Mouse (Mus musculus): ENCODE data around the gene Il15. TPM values are rescaled to one million over a fixed set of nuclear protein-coding genes. Genes with fewer than 3 reads are reported as not detected.

Il15 gene
- polyA plus RNA-seq, 1 experiment = 1.7 TPM

GRCm38 (mm10) chr8:82391258-82391657 lies 11.8 kb downstream of the Il15 start:
- Histone ChIP-seq H3K27ac (ENCODE audit: insufficient read depth, low read length) (no peak overlapping the region), H3K36me3 (ENCODE audit: control insufficient read depth, insufficient read depth, low read length, poor library complexity, severe bottlenecking) (no peaks in the 10 kb centered on the region), H3K4me3 (ENCODE audit: low read depth, low read length) (no peak overlapping the region), H3K9me3 (replicated peaks; ENCODE audit: control insufficient read depth, insufficient read depth, low read length, poor library complexity, severe bottlenecking) (no peaks in the 10 kb centered on the region; the same call in 1 of the 2 replicates), H3K9ac (ENCODE audit: low read depth, poor library complexity, severe bottlenecking) (no peak overlapping the region), H3K27me3 (ENCODE audit: control insufficient read depth, insufficient read depth, low read length, poor library complexity, severe bottlenecking) (no peaks in the 10 kb centered on the region), H3K4me1 (ENCODE audit: control insufficient read depth, insufficient read depth, low read length) (no peaks in the 10 kb centered on the region)
- TF ChIP-seq POLR2A (IDR thresholded peaks at IDR 0.05; ENCODE audit: insufficient read depth, low read length) = no peak
- no peak for TF ChIP-seq CTCF (IDR thresholded peaks at IDR 0.05; ENCODE audit: low read depth, low read length)
- no peak for TF ChIP-seq EP300 (IDR thresholded peaks at IDR 0.05; ENCODE audit: insufficient read depth, low read depth, low read length)

GRCm38 (mm10) chr8:82388356-82388902 lies 14.6 kb downstream of the Il15 start:
- Histone ChIP-seq H3K36me3 (ENCODE audit: control insufficient read depth, insufficient read depth, low read length, poor library complexity, severe bottlenecking) (no peaks in the 10 kb centered on the region), H3K4me1 (ENCODE audit: control insufficient read depth, insufficient read depth, low read length) (no peaks in the 10 kb centered on the region), H3K4me3 (ENCODE audit: low read depth, low read length) (no peak overlapping the region), H3K9ac (ENCODE audit: low read depth, poor library complexity, severe bottlenecking) (no peak overlapping the region), H3K9me3 (replicated peaks; ENCODE audit: control insufficient read depth, insufficient read depth, low read length, poor library complexity, severe bottlenecking) (no peaks in the 10 kb centered on the region), H3K27me3 (ENCODE audit: control insufficient read depth, insufficient read depth, low read length, poor library complexity, severe bottlenecking) (no peaks in the 10 kb centered on the region), H3K27ac (ENCODE audit: insufficient read depth, low read length) (no peak overlapping the region)
- no peak for TF ChIP-seq EP300 (IDR thresholded peaks at IDR 0.05; ENCODE audit: insufficient read depth, low read depth, low read length)
- TF ChIP-seq CTCF (IDR thresholded peaks at IDR 0.05; ENCODE audit: low read depth, low read length) = no peak
- no peak for TF ChIP-seq POLR2A (IDR thresholded peaks at IDR 0.05; ENCODE audit: insufficient read depth, low read length)

DNA sequence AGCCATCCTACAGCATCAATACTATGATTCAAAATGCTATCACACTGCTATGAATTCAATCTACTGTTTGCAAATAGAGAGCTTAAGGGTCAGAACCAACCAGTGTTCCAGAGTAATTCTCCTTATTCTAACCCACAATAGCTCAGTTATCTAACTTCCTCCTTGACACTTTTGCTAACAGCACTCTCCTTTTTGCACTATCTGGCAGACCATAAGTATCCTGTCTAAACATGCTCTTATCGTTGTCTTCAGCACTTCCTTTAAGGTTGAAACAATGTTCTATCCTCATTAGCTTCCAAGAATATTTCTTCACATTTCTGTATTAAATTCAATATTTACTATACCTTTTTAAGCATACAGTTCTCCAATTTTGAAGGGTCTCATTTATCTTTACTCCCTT lies 15.4 kb downstream of the Il15 start:
- no peaks in the 10 kb centered on the region for H3K4me1 ChIP-seq (ENCODE audit: control insufficient read depth, insufficient read depth, low read length)
- no peak overlapping the region for H3K9ac ChIP-seq (ENCODE audit: low read depth, poor library complexity, severe bottlenecking)
- TF ChIP-seq POLR2A (IDR thresholded peaks at IDR 0.05; ENCODE audit: insufficient read depth, low read length) = no peak
- H3K27ac ChIP-seq (ENCODE audit: insufficient read depth, low read length) = no peak overlapping the region
- no peaks in the 10 kb centered on the region for H3K27me3 ChIP-seq (ENCODE audit: control insufficient read depth, insufficient read depth, low read length, poor library complexity, severe bottlenecking)
- H3K36me3 ChIP-seq (ENCODE audit: control insufficient read depth, insufficient read depth, low read length, poor library complexity, severe bottlenecking) = no peaks in the 10 kb centered on the region
- no peak overlapping the region for H3K4me3 ChIP-seq (ENCODE audit: low read depth, low read length)
- H3K9me3 ChIP-seq (replicated peaks; ENCODE audit: control insufficient read depth, insufficient read depth, low read length, poor library complexity, severe bottlenecking) = no peaks in the 10 kb centered on the region

DNA sequence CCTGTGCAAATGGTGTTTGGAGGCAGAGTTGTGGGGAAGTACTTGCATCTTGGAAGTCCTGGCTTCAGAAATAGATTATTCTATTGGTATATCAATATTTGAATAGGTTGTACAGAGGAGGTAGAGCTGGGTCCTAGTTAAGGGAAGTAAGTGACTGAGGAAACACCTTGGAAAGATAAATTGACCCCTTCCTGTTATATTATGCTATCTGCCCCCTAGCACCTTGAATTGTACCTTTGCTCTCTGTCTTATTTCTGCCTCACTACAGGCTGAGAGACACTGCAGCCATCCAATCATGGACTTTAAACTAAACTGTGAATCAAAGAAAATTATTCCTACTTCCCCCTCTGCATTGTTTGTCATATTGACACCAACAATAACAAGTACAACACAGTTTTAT lies 17.2 kb downstream of the Il15 start:
- Histone ChIP-seq H3K27ac (ENCODE audit: insufficient read depth, low read length) (no peak overlapping the region), H3K4me1 (ENCODE audit: control insufficient read depth, insufficient read depth, low read length) (no peaks in the 10 kb centered on the region), H3K27me3 (ENCODE audit: control insufficient read depth, insufficient read depth, low read length, poor library complexity, severe bottlenecking) (no peaks in the 10 kb centered on the region), H3K36me3 (ENCODE audit: control insufficient read depth, insufficient read depth, low read length, poor library complexity, severe bottlenecking) (no peaks in the 10 kb centered on the region), H3K9me3 (replicated peaks; ENCODE audit: control insufficient read depth, insufficient read depth, low read length, poor library complexity, severe bottlenecking) (no peaks in the 10 kb centered on the region), H3K4me3 (ENCODE audit: low read depth, low read length) (no peak overlapping the region), H3K9ac (ENCODE audit: low read depth, poor library complexity, severe bottlenecking) (no peak overlapping the region)
- TF ChIP-seq POLR2A (IDR thresholded peaks at IDR 0.05; ENCODE audit: insufficient read depth, low read length) = no peak

- no peak for TF ChIP-seq CTCF (IDR thresholded peaks at IDR 0.05; ENCODE audit: low read depth, low read length)
- no peak for TF ChIP-seq POLR2A (IDR thresholded peaks at IDR 0.05; ENCODE audit: insufficient read depth, low read length)
- TF ChIP-seq EP300 (IDR thresholded peaks at IDR 0.05; ENCODE audit: insufficient read depth, low read depth, low read length) = no peak
- Histone ChIP-seq H3K4me3 (ENCODE audit: low read depth, low read length) (no peak overlapping the region), H3K9ac (ENCODE audit: low read depth, poor library complexity, severe bottlenecking) (no peak overlapping the region), H3K27me3 (ENCODE audit: control insufficient read depth, insufficient read depth, low read length, poor library complexity, severe bottlenecking) (no peaks in the 10 kb centered on the region), H3K36me3 (ENCODE audit: control insufficient read depth, insufficient read depth, low read length, poor library complexity, severe bottlenecking) (no peaks in the 10 kb centered on the region), H3K4me1 (ENCODE audit: control insufficient read depth, insufficient read depth, low read length) (no peaks in the 10 kb centered on the region), H3K9me3 (replicated peaks; ENCODE audit: control insufficient read depth, insufficient read depth, low read length, poor library complexity, severe bottlenecking) (no peaks in the 10 kb centered on the region), H3K27ac (ENCODE audit: insufficient read depth, low read length) (no peak overlapping the region)
Measured at GRCm38 (mm10) chr8:82384458-82385234, 18.4 kb downstream of the Il15 start.

GRCm38 (mm10) chr8:82383346-82383745 lies 19.7 kb downstream of the Il15 start:
- Histone ChIP-seq H3K9me3 (replicated peaks; ENCODE audit: control insufficient read depth, insufficient read depth, low read length, poor library complexity, severe bottlenecking) (no peaks in the 10 kb centered on the region), H3K9ac (ENCODE audit: low read depth, poor library complexity, severe bottlenecking) (no peak overlapping the region), H3K27me3 (ENCODE audit: control insufficient read depth, insufficient read depth, low read length, poor library complexity, severe bottlenecking) (no peaks in the 10 kb centered on the region), H3K36me3 (ENCODE audit: control insufficient read depth, insufficient read depth, low read length, poor library complexity, severe bottlenecking) (no peaks in the 10 kb centered on the region), H3K4me3 (ENCODE audit: low read depth, low read length) (no peak overlapping the region), H3K27ac (ENCODE audit: insufficient read depth, low read length) (no peak overlapping the region), H3K4me1 (ENCODE audit: control insufficient read depth, insufficient read depth, low read length) (no peaks in the 10 kb centered on the region)
- TF ChIP-seq POLR2A (IDR thresholded peaks at IDR 0.05; ENCODE audit: insufficient read depth, low read length) (no peak), EP300 (IDR thresholded peaks at IDR 0.05; ENCODE audit: insufficient read depth, low read depth, low read length) (no peak), CTCF (IDR thresholded peaks at IDR 0.05; ENCODE audit: low read depth, low read length) (no peak)
